Mouse (Mus musculus) MEL (cell line): ENCODE measurements around the gene Pld4. TPM values are rescaled to one million over a fixed set of nuclear protein-coding genes. Genes with fewer than 3 reads are reported as not detected.

Experiments used
- DNase-seq: peaks from one replicate; pipeline ENCODE4 v3.0.0; 2011; ENCODE audit warnings: low read depth, low spot score
- H3K27ac ChIP-seq: 2 replicates; pipeline ENCODE4 v1.5.1; 2012; ENCODE audit warnings: low read depth, mild to moderate bottlenecking, control low read depth, low read length, moderate library complexity; ENCODE audit not compliant: control insufficient read depth
- H3K27me3 ChIP-seq, 2 experiments: fragments of 150-350 bp in 1 of 2; sonication (generic) in 1 of 2; 2 replicates each; pipeline ENCODE4 v1.6.1; 2012; ENCODE audit warnings: low read length in 2 of 2, mild to moderate bottlenecking in 2 of 2, improper control_type of control experiment in 1 of 2, moderate library complexity in 1 of 2; ENCODE audit not compliant: insufficient read depth in 2 of 2, control insufficient read depth in 1 of 2
- H3K36me3 ChIP-seq, 2 experiments: 2 replicates each; pipeline ENCODE4 v1.6.1; 2012 to 2014; ENCODE audit warnings: low read length in 2 of 2, improper control_type of control experiment in 1 of 2, inconsistent platforms in 1 of 2, mild to moderate bottlenecking in 1 of 2; ENCODE audit not compliant: insufficient read depth in 2 of 2, control insufficient read depth in 1 of 2
- H3K4me1 ChIP-seq, 2 experiments: fragments of 150-350 bp in 1 of 2; sonication (generic) in 1 of 2; 2 replicates each; pipeline ENCODE4 v1.6.1; 2012; ENCODE audit warnings: low read length in 2 of 2, improper control_type of control experiment in 1 of 2, mild to moderate bottlenecking in 1 of 2; ENCODE audit not compliant: insufficient read depth in 2 of 2, control insufficient read depth in 1 of 2
- H3K4me3 ChIP-seq, 2 experiments: fragments of 150-350 bp in 1 of 2; sonication (generic) in 1 of 2; 2 replicates each; pipeline ENCODE4 v1.5.1; 2012; ENCODE audit warnings: low read depth in 2 of 2, low read length in 2 of 2, mild to moderate bottlenecking in 2 of 2, moderate library complexity in 2 of 2, control low read depth in 1 of 2, improper control_type of control experiment in 1 of 2; ENCODE audit not compliant: control insufficient read depth in 1 of 2, insufficient read depth in 1 of 2
- H3K79me2 ChIP-seq: 2 replicates; pipeline ENCODE4 v1.6.1; 2012; ENCODE audit warnings: mild to moderate bottlenecking, low read length, moderate library complexity; ENCODE audit not compliant: control insufficient read depth, poor library complexity, insufficient read depth
- H3K9ac ChIP-seq: 2 replicates; pipeline ENCODE4 v1.6.1; 2012; ENCODE audit warnings: low read depth, mild to moderate bottlenecking, control low read depth, low read length, moderate library complexity; ENCODE audit not compliant: control insufficient read depth, poor library complexity, severe bottlenecking
- H3K9me3 ChIP-seq: fragments of 150-350 bp; sonication (generic); replicated peaks from 2 replicates; pipeline ENCODE4 v1.6.1; 2012; ENCODE audit warnings: mild to moderate bottlenecking, low read length, improper control_type of control experiment, moderate library complexity; ENCODE audit not compliant: insufficient read depth
- BHLHE40 ChIP-seq: IDR thresholded peaks from 2 replicates; pipeline ENCODE4 v1.6.1; 2012; ENCODE audit warnings: low read depth, mild to moderate bottlenecking, inconsistent platforms, low read length, improper control_type of control experiment, borderline replicate concordance
- CHD1 ChIP-seq: IDR thresholded peaks from 2 replicates; pipeline ENCODE4 v1.6.1; 2012; ENCODE audit warnings: low read depth, mild to moderate bottlenecking, inconsistent platforms, low read length, improper control_type of control experiment
- CHD2 ChIP-seq: IDR thresholded peaks from 2 replicates; pipeline ENCODE4 v1.6.1; 2011; ENCODE audit warnings: low read length, improper control_type of control experiment
- E2F4 ChIP-seq: IDR thresholded peaks from 2 replicates; pipeline ENCODE4 v1.6.1; 2011; ENCODE audit warnings: low read depth, low read length, improper control_type of control experiment, borderline replicate concordance
- GABPA ChIP-seq: IDR thresholded peaks from 2 replicates; pipeline ENCODE4 v1.6.1; 2012; ENCODE audit warnings: low read depth, mild to moderate bottlenecking, inconsistent platforms, low read length, improper control_type of control experiment, moderate library complexity
- GATA1 ChIP-seq: IDR thresholded peaks from 2 replicates; pipeline ENCODE4 v1.6.1; 2011; ENCODE audit warnings: low read depth, low read length, improper control_type of control experiment
- JUND ChIP-seq: IDR thresholded peaks from 2 replicates; pipeline ENCODE4 v1.6.1; 2011; ENCODE audit warnings: low read depth, mild to moderate bottlenecking, improper control_type of control experiment, low read length
- KAT2A ChIP-seq: conservative IDR thresholded peaks from 2 replicates; pipeline ENCODE4 v1.6.1; 2012; ENCODE audit warnings: low read depth, low read length, improper control_type of control experiment, inconsistent platforms
- MAFK ChIP-seq: IDR thresholded peaks from 2 replicates; pipeline ENCODE4 v1.6.1; 2011; ENCODE audit warnings: low read depth, mild to moderate bottlenecking, low read length, improper control_type of control experiment, borderline replicate concordance
- MAZ ChIP-seq: IDR thresholded peaks from 2 replicates; pipeline ENCODE4 v1.6.1; 2012; ENCODE audit warnings: low read depth, mild to moderate bottlenecking, inconsistent platforms, low read length, improper control_type of control experiment
- MYB ChIP-seq: IDR thresholded peaks from 2 replicates; pipeline ENCODE4 v1.6.1; 2011; ENCODE audit warnings: mild to moderate bottlenecking, low read depth, low read length, improper control_type of control experiment
- MYC ChIP-seq: IDR thresholded peaks from 2 replicates; pipeline ENCODE4 v1.6.1; 2011; ENCODE audit warnings: low read depth, mild to moderate bottlenecking, low read length, improper control_type of control experiment, moderate library complexity
- NELFE ChIP-seq: IDR thresholded peaks from 2 replicates; pipeline ENCODE4 v1.6.1; 2011; ENCODE audit warnings: low read depth, low read length, improper control_type of control experiment
- NRF1 ChIP-seq: IDR thresholded peaks from 2 replicates; pipeline ENCODE4 v1.6.1; 2014; ENCODE audit warnings: low read depth, mild to moderate bottlenecking, inconsistent platforms, low read length, improper control_type of control experiment, moderate library complexity; ENCODE audit not compliant: poor library complexity, insufficient read depth, severe bottlenecking
- POLR2A ChIP-seq, 2 experiments: IDR thresholded peaks; 2 replicates each; pipeline ENCODE4 v1.6.1; 2011 to 2012; ENCODE audit warnings: low read length in 2 of 2, mild to moderate bottlenecking in 2 of 2, control low read depth in 1 of 2, improper control_type of control experiment in 1 of 2, low read depth in 1 of 2, moderate library complexity in 1 of 2; ENCODE audit not compliant: control insufficient read depth in 1 of 2, insufficient read depth in 1 of 2, poor library complexity in 1 of 2
- RAD21 ChIP-seq: IDR thresholded peaks from 2 replicates; pipeline ENCODE4 v1.6.1; 2011; ENCODE audit warnings: mild to moderate bottlenecking, low read depth, low read length, improper control_type of control experiment
- RCOR1 ChIP-seq: IDR thresholded peaks from 2 replicates; pipeline ENCODE4 v1.6.1; 2012; ENCODE audit warnings: low read depth, mild to moderate bottlenecking, inconsistent platforms, low read length, improper control_type of control experiment
- UBTF ChIP-seq: IDR thresholded peaks from 2 replicates; pipeline ENCODE4 v1.6.1; 2012; ENCODE audit warnings: low read depth, mild to moderate bottlenecking, inconsistent platforms, low read length, improper control_type of control experiment, moderate library complexity, borderline replicate concordance; ENCODE audit not compliant: insufficient read depth
- USF1 ChIP-seq: IDR thresholded peaks from 2 replicates; pipeline ENCODE4 v1.6.1; 2014; ENCODE audit warnings: low read depth, mild to moderate bottlenecking, inconsistent platforms, low read length, improper control_type of control experiment, moderate library complexity
- ZMIZ1 ChIP-seq: IDR thresholded peaks from 2 replicates; pipeline ENCODE4 v1.6.1; 2012; ENCODE audit warnings: low read depth, mild to moderate bottlenecking, inconsistent platforms, low read length, improper control_type of control experiment, moderate library complexity
- polyA plus RNA-seq, 2 experiments: library from polyadenylated mRNA; stranded (reverse) in 1 of 2; unstranded in 1 of 2; fragments of >175 nt in 1 of 2; fragments of >200 nt in 1 of 2; gene quantifications; 2 replicates each; pipeline versions ENCODE4 v1.2.1 to v1.2.4; 2012; ENCODE audit warnings: low replicate concordance in 2 of 2, low read depth in 1 of 2; ENCODE audit not compliant: insufficient read length in 2 of 2, insufficient read depth in 1 of 2, missing spikeins in 1 of 2
- total RNA-seq: library from RNA; depleted of rRNA; stranded (reverse); fragments of 300-350 nt; gene quantifications from 2 replicates; pipeline ENCODE4 v1.2.3, GENCODE M21; 2012

The Pld4 gene
- total and polyA plus RNA-seq, 3 experiments, result 9.7 to 16.4 TPM; not detected in 1

- Histone ChIP-seq H3K4me1 (no peaks in the 10 kb centered on the region), H3K79me2 (no peaks in the 10 kb centered on the region), H3K4me3 (no peak overlapping the region), H3K9ac (no peak overlapping the region), H3K27me3 (no peaks in the 10 kb centered on the region), H3K9me3 (no peaks in the 10 kb centered on the region), H3K36me3 (no peaks in the 10 kb centered on the region), H3K27ac (no peak overlapping the region)
- TF ChIP-seq KAT2A (no peak), CHD2 (no peak), BHLHE40 (no peak), JUND (no peak)
- no peak for DNase-seq
These were observed 24.4 kb upstream of the Pld4 start for GRCm38 (mm10) chr12:112735896-112736635.

DNA sequence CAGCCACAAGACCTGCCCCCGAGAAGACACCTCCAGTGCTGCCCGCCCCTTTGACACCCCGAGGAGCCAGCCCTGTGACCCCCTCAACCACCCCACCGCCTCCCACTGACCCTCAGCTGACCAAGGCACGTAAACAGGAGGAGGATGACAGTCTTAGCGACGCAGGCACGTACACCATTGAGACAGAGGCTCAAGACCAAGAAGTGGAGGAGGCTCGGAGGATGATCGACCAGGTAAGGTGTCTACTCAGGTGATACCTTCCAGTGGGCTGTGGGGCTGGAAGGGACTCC is 23.9 kb upstream of the Pld4 start:
- H3K36me3 ChIP-seq, result no peaks in the 10 kb centered on the region
- no peak for DNase-seq
- TF ChIP-seq ZMIZ1, result no peak
- no peak for TF ChIP-seq GATA1
- no peak for TF ChIP-seq RAD21
- no peak for TF ChIP-seq CHD1
- TF ChIP-seq POLR2A (IDR thresholded peaks at IDR 0.05; ENCODE audit: control insufficient read depth in 1 of 2, insufficient read depth in 1 of 2, low read depth in 1 of 2, low read length in 2 of 2, poor library complexity in 1 of 2), result no peak
- TF ChIP-seq CHD2, result no peak
- TF ChIP-seq KAT2A, result no peak
- TF ChIP-seq UBTF, result no peak
- TF ChIP-seq RCOR1, result no peak
- TF ChIP-seq, all 39 proteins: peak for 0
- H3K27ac ChIP-seq, result no peak overlapping the region
- H3K4me1 ChIP-seq, result no peaks in the 10 kb centered on the region
- H3K79me2 ChIP-seq, result no peaks in the 10 kb centered on the region
- H3K9ac ChIP-seq, result no peak overlapping the region
- no peak overlapping the region for H3K4me3 ChIP-seq
- no peaks in the 10 kb centered on the region for H3K27me3 ChIP-seq
- no peaks in the 10 kb centered on the region for H3K9me3 ChIP-seq

DNA sequence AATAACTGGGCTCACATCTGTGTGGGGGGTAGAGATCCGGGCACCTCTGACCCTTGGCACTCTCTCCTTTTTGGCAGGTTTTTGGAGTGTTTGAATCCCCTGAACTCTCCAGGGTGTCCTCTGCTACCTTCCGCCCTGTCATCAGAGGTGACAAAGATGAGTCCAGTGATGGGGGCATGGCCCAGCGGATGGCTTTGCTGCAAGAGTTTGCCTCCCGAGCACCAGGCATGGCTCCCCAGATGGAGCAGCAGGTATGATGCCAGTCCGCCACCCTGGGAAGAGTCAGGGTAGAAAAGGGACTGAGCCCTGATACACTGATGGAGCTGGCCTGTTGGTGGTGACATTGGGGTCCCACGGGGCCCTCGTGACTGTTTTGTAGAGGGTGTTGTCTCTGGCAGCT is 23.4 kb upstream of the Pld4 start:
- Histone ChIP-seq H3K27ac (no peak overlapping the region), H3K79me2 (no peaks in the 10 kb centered on the region), H3K9me3 (no peaks in the 10 kb centered on the region), H3K9ac (no peak overlapping the region), H3K4me3 (no peak overlapping the region), H3K36me3 (no peaks in the 10 kb centered on the region), H3K4me1 (no peaks in the 10 kb centered on the region), H3K27me3 (no peaks in the 10 kb centered on the region)
- no peak for TF ChIP-seq GABPA
- no peak for TF ChIP-seq NRF1
- no peak for TF ChIP-seq USF1
- TF ChIP-seq KAT2A, result no peak
- TF ChIP-seq UBTF, result no peak
- TF ChIP-seq E2F4, result no peak
- TF ChIP-seq MAZ, result no peak
- no peak for TF ChIP-seq GATA1
- no peak for TF ChIP-seq MYB
- no peak for TF ChIP-seq MYC
- TF ChIP-seq POLR2A (IDR thresholded peaks at IDR 0.05; ENCODE audit: control insufficient read depth in 1 of 2, insufficient read depth in 1 of 2, low read depth in 1 of 2, low read length in 2 of 2, poor library complexity in 1 of 2), result no peak
- TF ChIP-seq MAFK, result no peak
- TF ChIP-seq RCOR1, result no peak
- no peak for TF ChIP-seq CHD1
- TF ChIP-seq NELFE, result no peak
- no peak for TF ChIP-seq RAD21
- no peak for TF ChIP-seq JUND
- DNase-seq, result no peak
